Mouse (Mus musculus) MEL (cell line): Measurements from ENCODE around the gene Cnpy2.

Source experiments
- CHD2 ChIP-seq: IDR thresholded peaks from 2 replicates; pipeline ENCODE4 v1.6.1; 2011; ENCODE audit warnings: low read length, improper control_type of control experiment
- CTCF ChIP-seq, 3 experiments: IDR thresholded peaks in 2 of 3; conservative IDR thresholded peaks in 1 of 3; 2 replicates each; pipeline ENCODE4 v1.5.1; 2011 to 2012; ENCODE audit warnings: low read length in 3 of 3, low read depth in 2 of 3, mild to moderate bottlenecking in 2 of 3, improper control_type of control experiment in 1 of 3, inconsistent platforms in 1 of 3, mixed read lengths in 1 of 3, moderate library complexity in 1 of 3; ENCODE audit not compliant: control insufficient read depth in 1 of 3, insufficient read depth in 1 of 3, poor library complexity in 1 of 3, severe bottlenecking in 1 of 3
- ELF1 ChIP-seq: IDR thresholded peaks from 2 replicates; pipeline ENCODE4 v1.6.1; 2014; ENCODE audit warnings: low read depth, mild to moderate bottlenecking, inconsistent platforms, low read length, improper control_type of control experiment, moderate library complexity
- EP300 ChIP-seq, 2 experiments: IDR thresholded peaks; 2 replicates each; pipeline ENCODE4 v1.6.1; 2011; ENCODE audit warnings: improper control_type of control experiment in 2 of 2, low read length in 2 of 2, low read depth in 1 of 2, mild to moderate bottlenecking in 1 of 2
- ETS1 ChIP-seq: IDR thresholded peaks from 2 replicates; pipeline ENCODE4 v1.6.1; 2012; ENCODE audit warnings: low read depth, mild to moderate bottlenecking, inconsistent platforms, low read length, improper control_type of control experiment, moderate library complexity
- GABPA ChIP-seq: IDR thresholded peaks from 2 replicates; pipeline ENCODE4 v1.6.1; 2012; ENCODE audit warnings: low read depth, mild to moderate bottlenecking, inconsistent platforms, low read length, improper control_type of control experiment, moderate library complexity
- GATA1 ChIP-seq: IDR thresholded peaks from 2 replicates; pipeline ENCODE4 v1.6.1; 2011; ENCODE audit warnings: low read depth, low read length, improper control_type of control experiment
- NELFE ChIP-seq: IDR thresholded peaks from 2 replicates; pipeline ENCODE4 v1.6.1; 2011; ENCODE audit warnings: low read depth, low read length, improper control_type of control experiment
- NRF1 ChIP-seq: IDR thresholded peaks from 2 replicates; pipeline ENCODE4 v1.6.1; 2014; ENCODE audit warnings: low read depth, mild to moderate bottlenecking, inconsistent platforms, low read length, improper control_type of control experiment, moderate library complexity; ENCODE audit not compliant: poor library complexity, insufficient read depth, severe bottlenecking
- POLR2A ChIP-seq, 2 experiments: IDR thresholded peaks; 2 replicates each; pipeline ENCODE4 v1.6.1; 2011 to 2012; ENCODE audit warnings: low read length in 2 of 2, mild to moderate bottlenecking in 2 of 2, control low read depth in 1 of 2, improper control_type of control experiment in 1 of 2, low read depth in 1 of 2, moderate library complexity in 1 of 2; ENCODE audit not compliant: control insufficient read depth in 1 of 2, insufficient read depth in 1 of 2, poor library complexity in 1 of 2
- USF1 ChIP-seq: IDR thresholded peaks from 2 replicates; pipeline ENCODE4 v1.6.1; 2014; ENCODE audit warnings: low read depth, mild to moderate bottlenecking, inconsistent platforms, low read length, improper control_type of control experiment, moderate library complexity

DNA sequence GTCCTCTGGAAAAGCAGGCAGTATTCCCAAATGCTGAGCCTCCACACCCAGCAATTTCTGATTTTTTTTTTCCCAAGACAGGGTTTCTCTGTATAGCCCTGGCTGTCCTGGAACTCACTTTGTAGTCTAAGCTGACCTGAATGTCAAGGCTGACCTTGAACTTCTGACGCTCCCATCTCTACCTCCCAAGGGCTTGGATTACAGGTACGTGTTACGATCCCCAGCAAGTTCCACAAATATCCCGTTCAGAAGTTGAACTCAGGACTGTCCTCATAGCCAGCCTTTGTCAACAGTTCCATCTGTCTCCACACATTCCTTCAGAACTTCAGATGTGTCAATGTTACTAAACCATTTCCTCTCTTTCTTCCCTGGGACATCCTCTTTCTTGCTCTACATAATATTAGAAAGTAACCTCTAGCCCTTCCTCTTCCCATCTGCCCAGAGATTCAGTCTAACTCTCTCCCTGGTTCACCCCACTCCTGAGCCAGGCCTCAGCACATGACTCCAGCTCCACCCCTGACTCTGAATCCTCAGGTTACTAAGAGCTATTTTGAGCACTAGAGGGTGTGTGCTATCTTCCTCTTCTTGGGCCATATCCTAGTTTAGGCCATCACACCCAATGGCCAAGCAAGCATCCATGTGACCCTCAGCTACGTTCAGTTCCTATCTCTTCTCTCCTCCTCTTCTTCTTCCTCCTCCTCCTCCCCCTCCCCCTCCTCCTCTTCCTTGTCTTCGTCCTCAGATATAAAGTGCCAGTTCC lies 50.9 kb downstream of the Cnpy2 start:
- TF ChIP-seq EP300 (IDR thresholded peaks at IDR 0.05; ENCODE audit: low read depth in 1 of 2, low read length in 2 of 2): no peak
- TF ChIP-seq ETS1: peak; percentile 51; the same call in 1 of the 2 replicates
- TF ChIP-seq CTCF (IDR thresholded peaks at IDR 0.05 in 2 of 3, conservative IDR thresholded peaks at IDR 0.05 in 1 of 3; ENCODE audit: control insufficient read depth in 1 of 3, insufficient read depth in 1 of 3, low read depth in 2 of 3, low read length in 3 of 3, poor library complexity in 1 of 3, severe bottlenecking in 1 of 3): no peak; a peak in 1 of 6 replicates
- TF ChIP-seq ELF1: no peak
- TF ChIP-seq CHD2: no peak
- no peak for TF ChIP-seq NELFE
- no peak for TF ChIP-seq GABPA
- TF ChIP-seq GATA1: 0 out of 2 replicates have a peak, but pooled peaks have one; percentile 17
- TF ChIP-seq NRF1: no peak
- peak; percentile 83 for TF ChIP-seq USF1
- peak in 1 of 2 experiments; percentile 41; a peak in 1 of 4 replicates for TF ChIP-seq POLR2A (IDR thresholded peaks at IDR 0.05; ENCODE audit: control insufficient read depth in 1 of 2, insufficient read depth in 1 of 2, low read depth in 1 of 2, low read length in 2 of 2, poor library complexity in 1 of 2)
